Mouse (Mus musculus) CD4-positive helper T cell, adult 2 months (primary cell): Measurements from ENCODE around the gene Mpped1.

Experiments used
- DNase-seq: peaks from one replicate; pipeline ENCODE4 v3.0.0-alpha.2; 2012; ENCODE audit warnings: low read depth, missing footprints, low spot score

Gene Mpped1

GRCm38 (mm10) chr15:83884291-83884690 lies 105.0 kb downstream of the Mpped1 start:
- no peak for DNase-seq

DNA sequence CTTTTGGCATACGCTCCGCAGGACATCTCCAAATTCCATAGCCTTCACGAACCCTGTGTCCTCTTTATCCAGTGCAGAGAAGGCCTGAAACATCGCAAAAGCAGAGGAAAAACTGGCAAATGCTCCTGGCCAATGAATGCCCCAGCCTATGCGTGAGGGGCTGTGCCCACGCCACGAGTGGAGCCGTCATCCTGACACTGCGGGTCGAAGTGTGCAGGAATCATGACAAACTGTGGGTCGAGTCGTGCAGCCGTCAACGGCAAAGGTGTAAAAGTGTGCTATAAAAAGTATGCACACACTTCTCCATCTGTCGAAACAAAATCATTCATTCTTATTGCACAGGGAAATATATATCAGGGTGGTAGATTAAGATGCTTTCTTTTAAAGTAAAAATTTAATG lies 113.6 kb downstream of the Mpped1 start:
- DNase-seq = no peak

GRCm38 (mm10) chr15:83894261-83894660 lies 115.0 kb downstream of the Mpped1 start:
- DNase-seq = no peak

GRCm38 (mm10) chr15:83896011-83896410 lies 116.7 kb downstream of the Mpped1 start:
- DNase-seq = no peak

DNA sequence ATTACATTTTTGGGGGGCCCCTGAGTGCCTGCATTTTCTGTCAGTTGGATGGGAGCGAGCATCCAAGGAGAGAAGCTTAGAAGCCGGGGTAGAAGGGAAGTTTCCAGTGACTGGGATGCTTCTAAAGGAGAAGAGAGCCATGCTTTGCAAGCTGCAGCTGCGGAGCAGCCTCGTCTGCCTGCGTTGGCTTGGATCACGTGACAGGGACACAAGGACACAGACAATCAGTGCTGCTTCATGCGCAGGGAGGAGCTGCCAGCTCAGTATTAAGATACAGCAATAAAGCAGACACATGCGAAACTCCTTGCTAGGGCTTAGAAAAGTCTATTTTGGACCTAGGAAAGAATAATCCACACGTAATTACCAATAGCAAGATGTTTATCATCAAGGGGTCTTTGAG lies 118.0 kb downstream of the Mpped1 start:
- DNase-seq = no peak

GRCm38 (mm10) chr15:83906472-83906871 lies 127.2 kb downstream of the Mpped1 start:
- no peak for DNase-seq
